Mouse (Mus musculus) liver, embryonic 14.5 days (tissue): ENCODE measurements at regions not wholly inside any gene's neighbourhood (a gene's known extent, or its start where the extent isn't known, plus 50 kb on each side); places are given as distances from the start of the nearest gene placed in this dataset.
"Not testable (repeated sequence)": the region's sequence is repeated elsewhere in the genome, so short reads cannot be mapped to it uniquely, and the experiment has no call there.

Experiments used
- CTCF ChIP-seq: IDR thresholded peaks from 2 replicates; pipeline ENCODE4 v1.5.1; 2016; ENCODE audit warnings: antibody characterized with exemption, low read depth, control low read depth
- EP300 ChIP-seq: IDR thresholded peaks from 2 replicates; pipeline ENCODE4 v1.6.1; 2016; ENCODE audit warnings: antibody characterized with exemption, low read depth

- not testable (repeated sequence) for TF ChIP-seq CTCF, EP300
Measured at GRCm38 (mm10) chr6:14499882-14500281, 255.2 kb downstream of the Ppp1r3a start.
